Mouse (Mus musculus) olfactory bulb, adult 2 months (tissue): Measurements from ENCODE around the gene Pde10a. TPM values are rescaled to one million over a fixed set of nuclear protein-coding genes. Genes with fewer than 3 reads are reported as not detected.

ENCODE experiments used
- H3K27ac ChIP-seq: fragments of 200-500 bp; 2 replicates; pipeline ENCODE4 v1.5.1; 2012; ENCODE audit warnings: low read depth, low read length; ENCODE audit not compliant: insufficient read depth
- H3K4me1 ChIP-seq: fragments of 200-500 bp; 2 replicates; pipeline ENCODE4 v1.6.1; 2012; ENCODE audit warnings: low read length; ENCODE audit not compliant: control insufficient read depth, insufficient read depth
- H3K4me3 ChIP-seq: fragments of 200-500 bp; 2 replicates; pipeline ENCODE4 v1.5.1; 2012; ENCODE audit warnings: mild to moderate bottlenecking, low read depth, low read length, moderate library complexity; ENCODE audit not compliant: insufficient read depth
- CTCF ChIP-seq: fragments of 200-500 bp; IDR thresholded peaks from 2 replicates; pipeline ENCODE4 v1.5.1; 2012; ENCODE audit warnings: low read depth, mild to moderate bottlenecking, low read length, moderate library complexity; ENCODE audit not compliant: insufficient read depth
- POLR2A ChIP-seq: fragments of 200-500 bp; IDR thresholded peaks from 2 replicates; pipeline ENCODE4 v1.6.1; 2012; ENCODE audit warnings: mild to moderate bottlenecking, low read depth, low read length, moderate library complexity; ENCODE audit not compliant: insufficient read depth
- WGBS: fragments of 180-500 bp; shearing (Covaris S2); methylation state at CpG from one replicate; pipeline ENCODE4 v1.1.7; 2018; 5-methylcytosine and 5-hydroxymethylcytosine counted together
- polyA plus RNA-seq: library from polyadenylated mRNA; stranded (reverse); fragments of >200 nt; gene quantifications from 2 replicates; pipeline ENCODE4 v1.2.4, GENCODE M21; 2012; ENCODE audit warnings: low replicate concordance; ENCODE audit not compliant: missing spikeins, insufficient read depth, insufficient read length

Pde10a gene
- polyA plus RNA-seq, 1 experiment: not detected

- no peak overlapping the region for H3K27ac ChIP-seq
- H3K4me1 ChIP-seq: peaks cover 5% of the 10 kb centered on the region
- WGBS: 80% methylated on average over 3 of the region's 3 CpGs
- no peak overlapping the region for H3K4me3 ChIP-seq
- TF ChIP-seq POLR2A (no peak), CTCF (no peak)
Measured at GRCm38 (mm10) chr17:8538102-8538501, 12.9 kb downstream of the Pde10a start.

GRCm38 (mm10) chr17:8541974-8542538 is 16.9 kb downstream of the Pde10a start:
- no peak overlapping the region for H3K4me3 ChIP-seq
- WGBS: 80% methylated on average over 14 of the region's 14 CpGs
- H3K27ac ChIP-seq: no peak overlapping the region
- peaks cover 5% of the 10 kb centered on the region for H3K4me1 ChIP-seq
- TF ChIP-seq CTCF: no peak
- no peak for TF ChIP-seq POLR2A

DNA sequence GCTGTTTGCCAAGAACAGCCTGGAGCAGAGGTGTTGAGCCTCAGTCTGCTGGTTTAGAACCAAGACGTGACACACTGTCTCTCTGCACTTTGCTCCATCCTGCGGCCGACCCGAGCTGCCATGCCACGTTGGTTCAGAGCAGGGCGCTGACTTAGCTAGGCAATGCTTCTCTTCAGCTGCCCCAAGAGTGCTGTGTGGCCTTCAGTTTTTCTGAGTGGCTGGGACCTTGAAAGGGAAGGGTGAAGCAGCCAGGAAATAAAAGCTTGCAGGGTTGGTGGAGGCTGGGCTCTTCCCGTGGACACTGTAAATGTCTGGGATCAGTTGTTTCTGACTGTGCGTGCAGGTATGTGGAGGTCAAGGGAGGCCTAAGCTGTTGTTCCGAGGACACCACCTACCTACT is 21.2 kb downstream of the Pde10a start:
- Histone ChIP-seq H3K4me3 (no peak overlapping the region), H3K27ac (no peak overlapping the region), H3K4me1 (peaks cover 8% of the 10 kb centered on the region)
- TF ChIP-seq POLR2A (no peak), CTCF (no peak)
- WGBS: 92% methylated on average over 9 of the region's 9 CpGs

GRCm38 (mm10) chr17:8548733-8549132 is 23.6 kb downstream of the Pde10a start:
- H3K4me1 ChIP-seq: peaks cover 3% of the 10 kb centered on the region; the same call in 1 of the 2 replicates
- 89% methylated on average over 4 of the region's 4 CpGs for WGBS

GRCm38 (mm10) chr17:8551641-8552040 is 26.5 kb downstream of the Pde10a start:
- H3K4me1 ChIP-seq: peaks cover 3% of the 10 kb centered on the region; the same call in 1 of the 2 replicates
- no peak overlapping the region for H3K27ac ChIP-seq
- TF ChIP-seq POLR2A (no peak), CTCF (no peak)
- no peak overlapping the region for H3K4me3 ChIP-seq
- WGBS: 86% methylated on average over 3 of the region's 3 CpGs

More at GRCm38 (mm10) chr17:8548733-8549132, 23.6 kb downstream of the Pde10a start:
- no peak overlapping the region for H3K27ac ChIP-seq
- TF ChIP-seq CTCF (no peak), POLR2A (no peak)
- H3K4me3 ChIP-seq: no peak overlapping the region

- 87% methylated on average over 8 of the region's 8 CpGs for WGBS
- no peak overlapping the region for H3K4me3 ChIP-seq
- no peak overlapping the region for H3K27ac ChIP-seq
- TF ChIP-seq CTCF (no peak), POLR2A (no peak)
- H3K4me1 ChIP-seq: peaks cover 3% of the 10 kb centered on the region; the same call in 1 of the 2 replicates
Measured at GRCm38 (mm10) chr17:8552346-8553035, 27.3 kb downstream of the Pde10a start.

GRCm38 (mm10) chr17:8553601-8554000 is 28.4 kb downstream of the Pde10a start:
- H3K4me1 ChIP-seq: peaks cover 3% of the 10 kb centered on the region; the same call in 1 of the 2 replicates
- TF ChIP-seq POLR2A (no peak), CTCF (no peak)
- WGBS: 77% methylated on average over 3 of the region's 3 CpGs
- H3K27ac ChIP-seq: no peak overlapping the region
- no peak overlapping the region for H3K4me3 ChIP-seq

DNA sequence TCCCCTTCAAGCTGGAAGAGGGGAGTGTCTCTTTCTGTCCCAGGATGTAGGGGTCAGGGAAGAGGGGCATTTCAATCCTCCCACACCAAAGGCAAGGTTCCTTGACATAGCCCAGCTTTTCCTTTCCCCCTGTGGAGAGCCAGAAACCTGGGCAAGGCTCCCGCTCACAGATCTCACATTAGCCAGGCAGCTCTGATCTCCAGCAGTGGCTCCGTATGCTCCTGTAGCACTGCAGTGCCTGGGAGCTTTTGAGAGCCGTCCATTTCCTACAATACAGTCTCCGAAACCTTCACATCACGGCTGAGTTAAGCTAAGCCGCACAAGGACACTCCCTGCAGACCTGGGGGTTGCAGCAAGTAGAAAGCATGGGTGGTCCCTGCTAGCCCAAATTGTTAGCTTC is 29.0 kb downstream of the Pde10a start:
- Histone ChIP-seq H3K4me3 (no peak overlapping the region), H3K4me1 (peaks cover 3% of the 10 kb centered on the region; the same call in 1 of the 2 replicates), H3K27ac (no peak overlapping the region)
- TF ChIP-seq CTCF (no peak), POLR2A (no peak)
- WGBS: 86% methylated on average over 6 of the region's 6 CpGs

GRCm38 (mm10) chr17:8555785-8556184 is 30.6 kb downstream of the Pde10a start:
- Histone ChIP-seq H3K4me3 (no peak overlapping the region), H3K4me1 (peaks cover 3% of the 10 kb centered on the region; the same call in 1 of the 2 replicates), H3K27ac (no peak overlapping the region)
- TF ChIP-seq POLR2A (no peak), CTCF (no peak)
- 79% methylated on average over 9 of the region's 9 CpGs for WGBS
